8 mouse cellular contexts compared by ENCODE assay signal in the genomic region with DNA sequence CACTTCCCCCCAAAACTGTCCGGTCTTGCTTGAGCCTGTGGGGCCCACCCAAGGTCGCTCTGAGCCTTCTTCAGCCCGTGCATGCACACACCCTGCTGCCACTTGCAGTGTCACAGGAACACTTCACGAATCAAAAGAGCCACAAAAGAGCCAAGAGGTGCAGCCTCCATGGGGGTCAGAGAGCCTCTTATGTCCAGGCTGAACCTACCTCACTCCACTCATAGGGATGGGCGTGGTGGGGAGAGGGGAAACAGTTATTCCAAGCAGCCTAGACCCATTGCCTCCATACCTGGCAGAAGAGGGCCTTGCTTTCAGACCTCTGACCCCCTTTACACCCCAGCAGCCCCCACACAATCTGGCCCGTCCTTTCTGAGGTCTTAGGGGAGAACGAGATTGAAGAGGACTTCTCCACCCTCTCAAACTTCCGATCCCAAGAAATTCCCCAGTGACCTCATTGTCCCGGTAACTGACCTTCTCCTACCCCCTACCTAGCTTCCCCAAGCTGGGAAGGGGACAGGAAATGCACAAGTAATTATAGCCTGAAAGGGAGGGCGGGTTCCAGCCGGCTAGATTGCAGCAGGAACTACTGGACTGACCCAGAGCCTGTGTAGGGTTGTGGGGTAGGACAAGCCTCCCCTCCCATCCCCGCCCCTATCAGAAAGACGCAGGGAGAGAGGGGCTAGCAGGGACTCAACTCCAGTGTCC. TPM values are rescaled to one million over a fixed set of nuclear protein-coding genes. Genes with fewer than 3 reads are reported as not detected.
DNase-seq lines count a peak whose midpoint lies in the region; ATAC-seq lines count a peak whose summit lies in the region.

No protein-coding gene starts in this region.

- ATAC-seq in forebrain, embryonic 11.5 days (replicated peaks; ENCODE audit: low FRiP score) = no peak
- ATAC-seq in midbrain, embryonic 12.5 days (ENCODE audit: low FRiP score, low read depth) = no peak

- WGBS in forebrain, embryonic 11.5 days = 31% methylated on average over 13 of the region's 13 CpGs
- 34% methylated on average over 13 of the region's 13 CpGs for WGBS in midbrain, embryonic 12.5 days

- H3K36me3 ChIP-seq in forebrain, embryonic 11.5 days (ENCODE audit: control insufficient read depth, insufficient read depth, low read length) = no peaks in the 10 kb centered on the region
- no peaks in the 10 kb centered on the region for H3K36me3 ChIP-seq in midbrain, embryonic 12.5 days

- peaks cover 19% of the 10 kb centered on the region for H3K4me1 ChIP-seq in forebrain, embryonic 11.5 days (replicated peaks; ENCODE audit: control insufficient read depth, insufficient read depth, low read length)
- H3K4me1 ChIP-seq in midbrain, embryonic 12.5 days = peaks cover 36% of the 10 kb centered on the region

- no peak overlapping the region for H3K4me3 ChIP-seq in forebrain, embryonic 11.5 days (ENCODE audit: low read depth, low read length)
- no peak overlapping the region for H3K4me3 ChIP-seq in midbrain, embryonic 12.5 days

- peak; percentile 29 for DNase-seq in gastrocnemius, postnatal 25 days
- DNase-seq in gastrocnemius, postnatal 4 days (ENCODE audit: low spot score in 2 of 2) = no peak
- DNase-seq in forebrain, embryonic 11.5 days (ENCODE audit: low spot score) = no peak
- peak; percentile 72 for DNase-seq in kidney, adult 9 months
- DNase-seq in adrenal gland, adult 2 months = no peak
- DNase-seq in yolk sac, embryonic 10.5 days (ENCODE audit: low spot score) = no peak
- no peak for DNase-seq in left cerebral cortex, adult 11 months (ENCODE audit: low spot score)

- H3K27ac ChIP-seq in forebrain, embryonic 11.5 days (ENCODE audit: low read depth, low read length) = no peak overlapping the region
- no peak overlapping the region for H3K27ac ChIP-seq in midbrain, embryonic 12.5 days (replicated peaks)

- 0 out of 2 replicates have a peak overlapping the region, but pooled peaks have one; percentile 5 for H3K4me2 ChIP-seq in forebrain, embryonic 11.5 days (ENCODE audit: low read depth, low read length, severe bottlenecking)
- peak overlapping the region; percentile 91; the same call in 1 of the 2 replicates for H3K4me2 ChIP-seq in midbrain, embryonic 12.5 days (replicated peaks)

- H3K9ac ChIP-seq in forebrain, embryonic 11.5 days (ENCODE audit: low read length) = no peak overlapping the region
- no peak overlapping the region for H3K9ac ChIP-seq in midbrain, embryonic 12.5 days (replicated peaks)

- no peaks in the 10 kb centered on the region for H3K9me3 ChIP-seq in forebrain, embryonic 11.5 days (ENCODE audit: control insufficient read depth, low read length)
- no peaks in the 10 kb centered on the region for H3K9me3 ChIP-seq in midbrain, embryonic 12.5 days

- peaks cover 21% of the 10 kb centered on the region for H3K27me3 ChIP-seq in forebrain, embryonic 11.5 days (ENCODE audit: control insufficient read depth, insufficient read depth, low read length)
- peaks cover 68% of the 10 kb centered on the region for H3K27me3 ChIP-seq in midbrain, embryonic 12.5 days

RNA-seq across cellular contexts. Expression of a gene that starts 2.5 kb away (rescaled TPM):
- total RNA-seq in gastrocnemius, postnatal 25 days (2021) = 1 to 10 TPM; 3.7 to 8.1 TPM
- 10 to 100 TPM in 1 of 2 experiments, 1 to 10 TPM in 1; 9.4 to 11.0 TPM for total RNA-seq in gastrocnemius, postnatal 4 days (2021)
- 4.8 and 5.5 TPM in 2 replicates for polyA plus RNA-seq in forebrain, embryonic 11.5 days (2014; fragmentation: Nextera tagmentation; extraction: Ambion mirVana)
- polyA plus RNA-seq in midbrain, embryonic 12.5 days (2016; fragmentation: Nextera tagmentation; extraction: Ambion mirVana) = 8.0 and 8.6 TPM in 2 replicates
- total RNA-seq in adrenal gland, adult 2 months (2021) = 10 to 100 TPM; 13.4 to 18.6 TPM
- 44.5 and 52.6 TPM in 2 replicates for polyA plus RNA-seq in adrenal gland, adult 2 months (2012; rRNA removed)

RNA-seq across cellular contexts. Expression of a gene that starts 13.1 kb away (rescaled TPM):
- total RNA-seq in gastrocnemius, postnatal 25 days (2021) = 10 to 100 TPM; 44.7 to 47.2 TPM
- total RNA-seq in gastrocnemius, postnatal 4 days (2021) = 10 to 100 TPM; 32.6 to 35.4 TPM
- 32.1 and 32.9 TPM in 2 replicates for polyA plus RNA-seq in forebrain, embryonic 11.5 days (2014; fragmentation: Nextera tagmentation; extraction: Ambion mirVana)
- polyA plus RNA-seq in midbrain, embryonic 12.5 days (2016; fragmentation: Nextera tagmentation; extraction: Ambion mirVana) = 37.8 and 42.0 TPM in 2 replicates
- total RNA-seq in adrenal gland, adult 2 months (2021) = 100 to 1,000 TPM; 116 to 158 TPM
- polyA plus RNA-seq in adrenal gland, adult 2 months (2012; rRNA removed) = 204 and 217 TPM in 2 replicates

RNA-seq across cellular contexts. Expression of a gene that starts 34.1 kb away (rescaled TPM):
- total RNA-seq in gastrocnemius, postnatal 25 days (2021) = under 1 TPM; 0.36 to 0.91 TPM
- total RNA-seq in gastrocnemius, postnatal 4 days (2021) = under 1 TPM; 0.74 to 0.86 TPM
- 0.33 TPM in 1 of 2 replicates, not detected in the other for polyA plus RNA-seq in forebrain, embryonic 11.5 days (2014; fragmentation: Nextera tagmentation; extraction: Ambion mirVana)
- polyA plus RNA-seq in midbrain, embryonic 12.5 days (2016; fragmentation: Nextera tagmentation; extraction: Ambion mirVana) = 0.16 and 0.20 TPM in 2 replicates
- under 1 TPM; 0.35 to 0.66 TPM for total RNA-seq in adrenal gland, adult 2 months (2021)
- 0.38 and 0.66 TPM in 2 replicates for polyA plus RNA-seq in adrenal gland, adult 2 months (2012; rRNA removed)

RNA-seq across cellular contexts. Expression of a gene that starts 59.6 kb away (rescaled TPM):
- total RNA-seq in gastrocnemius, postnatal 25 days (2021) = 10 to 100 TPM in 1 of 2 experiments, 1 to 10 TPM in 1; 9.6 to 11.4 TPM
- 10 to 100 TPM; 15.2 to 15.7 TPM for total RNA-seq in gastrocnemius, postnatal 4 days (2021)
- polyA plus RNA-seq in forebrain, embryonic 11.5 days (2014; fragmentation: Nextera tagmentation; extraction: Ambion mirVana) = 47.8 and 48.5 TPM in 2 replicates
- polyA plus RNA-seq in midbrain, embryonic 12.5 days (2016; fragmentation: Nextera tagmentation; extraction: Ambion mirVana) = 40.2 and 40.9 TPM in 2 replicates
- total RNA-seq in adrenal gland, adult 2 months (2021) = 10 to 100 TPM; 14.6 to 22.9 TPM
- polyA plus RNA-seq in adrenal gland, adult 2 months (2012; rRNA removed) = 1.1 and 1.2 TPM in 2 replicates

Comparison
In these comparisons a context has a peak if more than half of its experiments do, and no peak if none do; other contexts are left out.
1. DNase-seq: peak in gastrocnemius, postnatal 25 days (single experiment) and kidney, adult 9 months (single experiment); none in gastrocnemius, postnatal 4 days (0 of 2), forebrain, embryonic 11.5 days (single experiment), adrenal gland, adult 2 months (single experiment), yolk sac, embryonic 10.5 days (single experiment) and left cerebral cortex, adult 11 months (single experiment).